Mouse (Mus musculus): Measurements from ENCODE around the gene Ippk. TPM values are rescaled to one million over a fixed set of nuclear protein-coding genes. Genes with fewer than 3 reads are reported as not detected.

Ippk gene
- polyA plus RNA-seq, 1 experiment = 7.1 TPM

- WGBS = 98% methylated on average over 5 of the region's 5 CpGs
- H3K27ac ChIP-seq (ENCODE audit: control insufficient read depth, insufficient read depth, low read length) = no peak overlapping the region
- no peaks in the 10 kb centered on the region for H3K36me3 ChIP-seq (ENCODE audit: control insufficient read depth, insufficient read depth, low read length)
- no peaks in the 10 kb centered on the region for H3K27me3 ChIP-seq (ENCODE audit: control insufficient read depth, insufficient read depth, low read length)
- DNase-seq = no peak
- TF ChIP-seq CTCF (IDR thresholded peaks at IDR 0.05; ENCODE audit: borderline replicate concordance, control insufficient read depth, extremely low read depth, insufficient read depth, low read length, poor library complexity) (no peak), POLR2A (IDR thresholded peaks at IDR 0.05; ENCODE audit: control insufficient read depth, extremely low read depth, insufficient read depth, low read length, poor library complexity) (no peak)
- H3K4me3 ChIP-seq (ENCODE audit: control insufficient read depth, insufficient read depth, low read length) = no peak overlapping the region
- no peaks in the 10 kb centered on the region for H3K4me1 ChIP-seq (replicated peaks; ENCODE audit: control insufficient read depth, insufficient read depth, low read length)
Measured at GRCm38 (mm10) chr13:49485388-49485787, 64.3 kb downstream of the Ippk start.

- Histone ChIP-seq H3K4me3 (ENCODE audit: control insufficient read depth, insufficient read depth, low read length) (no peak within 1 kb of the TSS), H3K27me3 (ENCODE audit: control insufficient read depth, insufficient read depth, low read length) (no peaks in the 10 kb centered on the region), H3K27ac (ENCODE audit: control insufficient read depth, insufficient read depth, low read length) (no peak within 1 kb of the TSS), H3K4me1 (replicated peaks; ENCODE audit: control insufficient read depth, insufficient read depth, low read length) (no peaks in the 10 kb centered on the region), H3K36me3 (ENCODE audit: control insufficient read depth, insufficient read depth, low read length) (no peaks in the 10 kb centered on the region)
- 92% methylated on average over 6 of the region's 6 CpGs for WGBS
- TF ChIP-seq POLR2A (IDR thresholded peaks at IDR 0.05; ENCODE audit: control insufficient read depth, extremely low read depth, insufficient read depth, low read length, poor library complexity) (no peak), CTCF (IDR thresholded peaks at IDR 0.05; ENCODE audit: borderline replicate concordance, control insufficient read depth, extremely low read depth, insufficient read depth, low read length, poor library complexity) (no peak)
- DNase-seq = no peak
Measured at GRCm38 (mm10) chr13:49492376-49493368, 71.6 kb downstream of the Ippk start, which contains the start of gene Tes3-ps. Gene Tes3-ps (plus strand): TSS chr13:49493318.

GRCm38 (mm10) chr13:49504510-49504909 lies 83.5 kb downstream of the Ippk start, which contains the start of gene Ecm2:
Gene Ecm2 (plus strand): TSS chr13:49504810.
- Histone ChIP-seq H3K27ac (ENCODE audit: control insufficient read depth, insufficient read depth, low read length) (no peak within 1 kb of the TSS), H3K4me3 (ENCODE audit: control insufficient read depth, insufficient read depth, low read length) (no peak within 1 kb of the TSS), H3K27me3 (ENCODE audit: control insufficient read depth, insufficient read depth, low read length) (no peaks in the 10 kb centered on the region), H3K36me3 (ENCODE audit: control insufficient read depth, insufficient read depth, low read length) (no peaks in the 10 kb centered on the region), H3K4me1 (replicated peaks; ENCODE audit: control insufficient read depth, insufficient read depth, low read length) (no peaks in the 10 kb centered on the region)
- TF ChIP-seq CTCF (IDR thresholded peaks at IDR 0.05; ENCODE audit: borderline replicate concordance, control insufficient read depth, extremely low read depth, insufficient read depth, low read length, poor library complexity) = no peak
- no peak for TF ChIP-seq POLR2A (IDR thresholded peaks at IDR 0.05; ENCODE audit: control insufficient read depth, extremely low read depth, insufficient read depth, low read length, poor library complexity)
- 56% methylated on average over 4 of the region's 4 CpGs for WGBS
- no peak for DNase-seq

- Histone ChIP-seq H3K36me3 (ENCODE audit: control insufficient read depth, insufficient read depth, low read length) (no peaks in the 10 kb centered on the region), H3K27me3 (ENCODE audit: control insufficient read depth, insufficient read depth, low read length) (no peaks in the 10 kb centered on the region), H3K4me1 (replicated peaks; ENCODE audit: control insufficient read depth, insufficient read depth, low read length) (no peaks in the 10 kb centered on the region), H3K27ac (ENCODE audit: control insufficient read depth, insufficient read depth, low read length) (no peak overlapping the region), H3K4me3 (ENCODE audit: control insufficient read depth, insufficient read depth, low read length) (no peak overlapping the region)
- WGBS = over 99% methylated on average over 4 of the region's 4 CpGs
- TF ChIP-seq CTCF (IDR thresholded peaks at IDR 0.05; ENCODE audit: borderline replicate concordance, control insufficient read depth, extremely low read depth, insufficient read depth, low read length, poor library complexity) = no peak
- no peak for TF ChIP-seq POLR2A (IDR thresholded peaks at IDR 0.05; ENCODE audit: control insufficient read depth, extremely low read depth, insufficient read depth, low read length, poor library complexity)
- no peak for DNase-seq
Measured at GRCm38 (mm10) chr13:49505776-49506175, 84.7 kb downstream of the Ippk start.

GRCm38 (mm10) chr13:49507176-49507575 lies 86.1 kb downstream of the Ippk start:
- 95% methylated on average over 3 of the region's 3 CpGs for WGBS
- H3K36me3 ChIP-seq (ENCODE audit: control insufficient read depth, insufficient read depth, low read length) = no peaks in the 10 kb centered on the region
- H3K27me3 ChIP-seq (ENCODE audit: control insufficient read depth, insufficient read depth, low read length) = no peaks in the 10 kb centered on the region
- no peak overlapping the region for H3K4me3 ChIP-seq (ENCODE audit: control insufficient read depth, insufficient read depth, low read length)
- DNase-seq = no peak
- no peaks in the 10 kb centered on the region for H3K4me1 ChIP-seq (replicated peaks; ENCODE audit: control insufficient read depth, insufficient read depth, low read length)
- no peak for TF ChIP-seq POLR2A (IDR thresholded peaks at IDR 0.05; ENCODE audit: control insufficient read depth, extremely low read depth, insufficient read depth, low read length, poor library complexity)
- TF ChIP-seq CTCF (IDR thresholded peaks at IDR 0.05; ENCODE audit: borderline replicate concordance, control insufficient read depth, extremely low read depth, insufficient read depth, low read length, poor library complexity) = no peak
- no peak overlapping the region for H3K27ac ChIP-seq (ENCODE audit: control insufficient read depth, insufficient read depth, low read length)

Other genes with a start within 250 kb of the Ippk start
- 98.1 and 113 TPM in 2 replicates for gene Ninj1, start 233.8 kb upstream of the Ippk start, polyA plus RNA-seq (2012; rRNA removed)
- gene Card19, start 205.2 kb upstream of the Ippk start, polyA plus RNA-seq (2012; rRNA removed) = 79.1 and 86.2 TPM in 2 replicates
- gene Susd3, start 172.5 kb upstream of the Ippk start, polyA plus RNA-seq (2012; rRNA removed) = 13.1 and 16.2 TPM in 2 replicates
- 17.8 and 19.2 TPM in 2 replicates for gene Fgd3, start 100.9 kb upstream of the Ippk start, polyA plus RNA-seq (2012; rRNA removed)
- gene Bicd2, start 79.7 kb upstream of the Ippk start, polyA plus RNA-seq (2012; rRNA removed) = 47.8 and 51.1 TPM in 2 replicates
- gene Tes3-ps, start 72.1 kb downstream of the Ippk start, polyA plus RNA-seq (2012; rRNA removed) = not detected in 2 replicates
- 0.66 and 0.84 TPM in 2 replicates for gene Ecm2, start 83.6 kb downstream of the Ippk start, polyA plus RNA-seq (2012; rRNA removed)
- gene Aspn, start 123.2 kb downstream of the Ippk start, polyA plus RNA-seq (2012; rRNA removed) = 0.13 and 0.24 TPM in 2 replicates
- gene Omd, start 161.2 kb downstream of the Ippk start, polyA plus RNA-seq (2012; rRNA removed) = not detected in 2 replicates
- 0.92 and 2.0 TPM in 2 replicates for gene Ogn, start 186.8 kb downstream of the Ippk start, polyA plus RNA-seq (2012; rRNA removed)
- 2.5 TPM in 2 replicates for gene Cenpp, start 231.5 kb downstream of the Ippk start, polyA plus RNA-seq (2012; rRNA removed)
- 2.4 and 3.0 TPM in 2 replicates for gene Nol8, start 231.8 kb downstream of the Ippk start, polyA plus RNA-seq (2012; rRNA removed)

Measured in thymus, adult 2 months (tissue).